Mouse (Mus musculus): ENCODE measurements around the gene Kcnj15. TPM values are rescaled to one million over a fixed set of nuclear protein-coding genes. Genes with fewer than 3 reads are reported as not detected.

The Kcnj15 gene
- total and polyA plus RNA-seq, 2 experiments from 2014 or later: 0.05 to 0.34 TPM

DNA sequence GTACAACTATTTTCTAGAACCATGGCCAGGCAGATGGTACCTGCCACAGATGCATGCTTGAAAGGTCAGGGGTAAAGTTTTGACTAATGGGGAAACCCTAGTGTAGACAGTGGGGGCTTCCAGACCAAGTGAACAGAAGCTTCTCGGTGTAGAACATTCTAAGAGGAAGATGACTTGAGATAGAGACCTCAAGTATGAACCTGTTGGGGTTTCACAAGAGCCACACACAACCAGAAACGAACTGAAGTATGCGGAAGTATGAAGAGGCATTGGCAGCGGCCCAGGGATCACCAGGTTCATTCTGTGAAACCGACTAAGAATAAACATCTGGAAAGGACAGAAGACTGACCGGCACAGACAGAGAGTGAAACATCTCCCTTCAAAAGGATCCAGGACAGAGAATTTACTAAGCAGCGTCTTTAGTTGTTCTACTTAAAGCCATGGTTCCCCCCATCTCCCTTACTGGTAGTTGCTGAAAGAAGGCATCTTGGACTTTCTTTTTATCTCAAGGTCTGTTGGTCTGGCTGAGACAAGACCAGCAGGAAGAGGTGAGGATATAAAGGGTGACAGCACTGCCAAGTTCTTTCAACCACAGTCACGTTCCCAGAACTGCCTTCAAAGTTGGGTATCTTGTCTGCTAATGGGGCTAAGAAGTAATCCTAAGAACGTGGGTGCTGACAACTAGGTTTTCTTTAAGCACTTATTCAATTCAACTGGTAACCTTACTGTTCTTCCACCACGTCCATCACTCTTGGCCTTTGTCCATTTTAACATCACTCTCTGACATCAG lies 18.6 kb downstream of the Kcnj15 start:
- no peak for ATAC-seq
- WGBS: 87% methylated on average over 10 of the region's 10 CpGs
- Histone ChIP-seq H3K27ac (no peak overlapping the region), H3K36me3 (ENCODE audit: insufficient read depth, low read length) (no peaks in the 10 kb centered on the region), H3K9ac (replicated peaks; ENCODE audit: low read length) (no peak overlapping the region), H3K27me3 (ENCODE audit: insufficient read depth, low read length) (no peaks in the 10 kb centered on the region), H3K4me3 (ENCODE audit: low read length) (no peak overlapping the region), H3K4me2 (ENCODE audit: low read depth, low read length) (no peak overlapping the region), H3K4me1 (ENCODE audit: insufficient read depth, low read length) (no peaks in the 10 kb centered on the region), H3K9me3 (ENCODE audit: low read length) (no peaks in the 10 kb centered on the region)
- TF ChIP-seq CTCF (IDR thresholded peaks at IDR 0.05; ENCODE audit: low read depth): no peak
- DNase-seq (ENCODE audit: low spot score): no peak

- Histone ChIP-seq H3K9ac (replicated peaks; ENCODE audit: low read length) (no peak overlapping the region), H3K4me3 (ENCODE audit: low read length) (no peak overlapping the region), H3K4me1 (ENCODE audit: insufficient read depth, low read length) (no peaks in the 10 kb centered on the region), H3K36me3 (ENCODE audit: insufficient read depth, low read length) (no peaks in the 10 kb centered on the region), H3K27ac (no peak overlapping the region), H3K4me2 (ENCODE audit: low read depth, low read length) (no peak overlapping the region), H3K27me3 (ENCODE audit: insufficient read depth, low read length) (no peaks in the 10 kb centered on the region), H3K9me3 (ENCODE audit: low read length) (no peaks in the 10 kb centered on the region)
- ATAC-seq (no peak), DNase-seq (ENCODE audit: low spot score) (no peak)
- 54% methylated on average over 3 of the region's 3 CpGs for WGBS
- TF ChIP-seq CTCF (IDR thresholded peaks at IDR 0.05; ENCODE audit: low read depth): no peak
These were observed 21.7 kb downstream of the Kcnj15 start for GRCm38 (mm10) chr16:95279015-95279414.

DNA sequence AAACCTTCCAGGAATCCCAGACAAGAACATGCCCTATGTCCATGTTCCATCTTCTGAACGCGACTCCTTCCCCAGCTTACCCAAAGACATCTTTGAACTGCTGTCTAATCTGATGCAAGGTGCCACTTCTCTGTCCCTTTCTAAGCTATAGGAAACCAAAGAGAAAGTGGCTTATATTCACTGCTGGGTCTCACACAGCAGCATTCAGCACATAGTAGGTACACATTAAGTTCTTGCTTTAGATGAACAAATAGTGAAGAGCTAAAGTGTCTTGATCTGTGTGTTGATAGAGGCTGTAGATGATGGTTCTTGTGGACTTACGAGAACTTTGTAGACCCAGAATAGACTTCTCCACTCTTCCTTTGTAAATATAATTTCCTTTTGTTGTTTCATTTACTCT lies 23.0 kb downstream of the Kcnj15 start:
- Histone ChIP-seq H3K36me3 (ENCODE audit: insufficient read depth, low read length) (no peaks in the 10 kb centered on the region), H3K4me3 (ENCODE audit: low read length) (no peak overlapping the region), H3K9me3 (ENCODE audit: low read length) (no peaks in the 10 kb centered on the region), H3K27me3 (ENCODE audit: insufficient read depth, low read length) (no peaks in the 10 kb centered on the region), H3K27ac (no peak overlapping the region), H3K4me2 (ENCODE audit: low read depth, low read length) (no peak overlapping the region), H3K4me1 (ENCODE audit: insufficient read depth, low read length) (no peaks in the 10 kb centered on the region), H3K9ac (replicated peaks; ENCODE audit: low read length) (no peak overlapping the region)
- DNase-seq (ENCODE audit: low spot score) (no peak), ATAC-seq (no peak)
- 98% methylated on average over 3 of the region's 3 CpGs for whole genome bisulfite sequencing
- no peak for TF ChIP-seq CTCF (IDR thresholded peaks at IDR 0.05; ENCODE audit: low read depth)

- DNase-seq (ENCODE audit: low spot score) (no peak), ATAC-seq (no peak)
- H3K27ac ChIP-seq: no peak overlapping the region
- WGBS: 90% methylated on average over 10 of the region's 10 CpGs
- no peaks in the 10 kb centered on the region for H3K27me3 ChIP-seq (ENCODE audit: insufficient read depth, low read length)
- H3K4me2 ChIP-seq (ENCODE audit: low read depth, low read length): no peak overlapping the region
- TF ChIP-seq CTCF (IDR thresholded peaks at IDR 0.05; ENCODE audit: low read depth): no peak
- no peak overlapping the region for H3K4me3 ChIP-seq (ENCODE audit: low read length)
- no peak overlapping the region for H3K9ac ChIP-seq (replicated peaks; ENCODE audit: low read length)
- no peaks in the 10 kb centered on the region for H3K36me3 ChIP-seq (ENCODE audit: insufficient read depth, low read length)
- no peaks in the 10 kb centered on the region for H3K9me3 ChIP-seq (ENCODE audit: low read length)
- H3K4me1 ChIP-seq (ENCODE audit: insufficient read depth, low read length): no peaks in the 10 kb centered on the region
These were observed 26.0 kb downstream of the Kcnj15 start for GRCm38 (mm10) chr16:95283369-95283768.

GRCm38 (mm10) chr16:95284085-95284727 lies 26.8 kb downstream of the Kcnj15 start:
- Histone ChIP-seq H3K36me3 (ENCODE audit: insufficient read depth, low read length) (no peaks in the 10 kb centered on the region), H3K27me3 (ENCODE audit: insufficient read depth, low read length) (no peaks in the 10 kb centered on the region), H3K9me3 (ENCODE audit: low read length) (no peaks in the 10 kb centered on the region), H3K27ac (no peak overlapping the region), H3K4me2 (ENCODE audit: low read depth, low read length) (no peak overlapping the region), H3K4me3 (ENCODE audit: low read length) (no peak overlapping the region), H3K9ac (replicated peaks; ENCODE audit: low read length) (no peak overlapping the region), H3K4me1 (ENCODE audit: insufficient read depth, low read length) (no peaks in the 10 kb centered on the region)
- ATAC-seq: no peak
- 79% methylated on average over 12 of the region's 12 CpGs for WGBS
- DNase-seq (ENCODE audit: low spot score): no peak
- TF ChIP-seq CTCF (IDR thresholded peaks at IDR 0.05; ENCODE audit: low read depth): no peak

- H3K36me3 ChIP-seq (ENCODE audit: insufficient read depth, low read length): no peaks in the 10 kb centered on the region
- DNase-seq (ENCODE audit: low spot score) (no peak), ATAC-seq (no peak)
- TF ChIP-seq CTCF (IDR thresholded peaks at IDR 0.05; ENCODE audit: low read depth): no peak
- no peaks in the 10 kb centered on the region for H3K9me3 ChIP-seq (ENCODE audit: low read length)
- no peak overlapping the region for H3K4me3 ChIP-seq (ENCODE audit: low read length)
- WGBS: 87% methylated on average over 4 of the region's 4 CpGs
- H3K27ac ChIP-seq: no peak overlapping the region
- H3K4me1 ChIP-seq (ENCODE audit: insufficient read depth, low read length): no peaks in the 10 kb centered on the region
- no peak overlapping the region for H3K9ac ChIP-seq (replicated peaks; ENCODE audit: low read length)
- no peaks in the 10 kb centered on the region for H3K27me3 ChIP-seq (ENCODE audit: insufficient read depth, low read length)
- H3K4me2 ChIP-seq (ENCODE audit: low read depth, low read length): no peak overlapping the region
These were observed 27.7 kb downstream of the Kcnj15 start for GRCm38 (mm10) chr16:95285043-95285442.

- Histone ChIP-seq H3K27me3 (ENCODE audit: insufficient read depth, low read length) (no peaks in the 10 kb centered on the region), H3K4me1 (ENCODE audit: insufficient read depth, low read length) (no peaks in the 10 kb centered on the region), H3K4me2 (ENCODE audit: low read depth, low read length) (no peak overlapping the region), H3K27ac (no peak overlapping the region), H3K9me3 (ENCODE audit: low read length) (no peaks in the 10 kb centered on the region), H3K4me3 (ENCODE audit: low read length) (no peak overlapping the region), H3K9ac (replicated peaks; ENCODE audit: low read length) (no peak overlapping the region), H3K36me3 (ENCODE audit: insufficient read depth, low read length) (no peaks in the 10 kb centered on the region)
- DNase-seq (ENCODE audit: low spot score): no peak
- 89% methylated on average over 4 of the region's 4 CpGs for WGBS
- no peak for ATAC-seq
- TF ChIP-seq CTCF (IDR thresholded peaks at IDR 0.05; ENCODE audit: low read depth): no peak
These were observed 28.4 kb downstream of the Kcnj15 start for GRCm38 (mm10) chr16:95285767-95286166.

All from hindbrain, postnatal 0 days (tissue).